Mouse (Mus musculus): Measurements from ENCODE around the gene Hist1h4n.
"Not testable (repeated sequence)": the region's sequence is repeated elsewhere in the genome, so short reads cannot be mapped to it uniquely, and the experiment has no call there.

The Hist1h4n gene

GRCm38 (mm10) chr13:21831418-21832394, at the start of gene Hist1h4n:
TSS of gene Hist1h4n (minus strand) at chr13:21832196.
- not testable (repeated sequence) for DNase-seq (ENCODE audit: low spot score in 2 of 2)

GRCm38 (mm10) chr13:21880735-21881134, 48.7 kb upstream of the Hist1h4n start:
- DNase-seq (ENCODE audit: low spot score in 2 of 2) = no peak

DNA sequence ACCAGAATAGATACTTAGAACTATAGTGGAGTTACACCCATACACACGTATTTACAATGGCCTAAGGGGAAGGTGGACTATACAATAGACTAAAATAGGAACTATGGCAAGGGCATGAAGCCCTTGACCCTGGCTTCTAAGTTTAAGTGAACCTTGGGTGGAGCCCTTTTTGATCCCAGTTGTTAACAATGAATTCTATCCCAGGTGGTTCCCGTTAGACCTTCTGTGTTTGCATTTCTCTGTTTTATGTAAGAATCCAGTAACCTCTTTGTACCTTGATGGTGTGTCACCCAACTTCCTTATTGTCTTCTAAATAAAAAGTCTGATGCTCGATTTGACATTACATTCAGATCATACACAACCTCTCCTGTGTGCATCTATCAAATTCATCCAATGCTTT, 33.5 kb upstream of the Hist1h4n start:
- DNase-seq (ENCODE audit: low spot score in 2 of 2) = not testable (repeated sequence)

DNA sequence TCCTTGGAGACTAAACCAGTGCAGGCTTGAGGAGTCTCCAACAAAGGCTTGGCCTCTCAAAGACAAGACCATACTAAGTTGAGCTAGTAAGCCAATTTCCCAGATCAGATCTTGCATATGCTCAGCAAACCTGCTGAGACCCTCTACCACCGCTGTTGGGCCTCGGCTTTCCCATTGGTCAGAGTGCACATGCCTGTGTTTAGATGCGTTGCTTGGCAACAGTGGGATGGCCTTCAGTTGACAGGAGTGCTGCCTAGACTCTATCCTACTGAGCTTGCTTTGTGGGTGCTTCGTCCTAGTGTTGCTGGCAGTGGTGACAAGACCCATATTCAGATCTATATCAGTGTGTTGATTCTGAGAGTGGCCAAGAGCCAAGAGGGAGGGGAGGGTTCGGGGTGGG, 29.6 kb upstream of the Hist1h4n start:
- DNase-seq (ENCODE audit: low spot score in 2 of 2) = no peak

DNA sequence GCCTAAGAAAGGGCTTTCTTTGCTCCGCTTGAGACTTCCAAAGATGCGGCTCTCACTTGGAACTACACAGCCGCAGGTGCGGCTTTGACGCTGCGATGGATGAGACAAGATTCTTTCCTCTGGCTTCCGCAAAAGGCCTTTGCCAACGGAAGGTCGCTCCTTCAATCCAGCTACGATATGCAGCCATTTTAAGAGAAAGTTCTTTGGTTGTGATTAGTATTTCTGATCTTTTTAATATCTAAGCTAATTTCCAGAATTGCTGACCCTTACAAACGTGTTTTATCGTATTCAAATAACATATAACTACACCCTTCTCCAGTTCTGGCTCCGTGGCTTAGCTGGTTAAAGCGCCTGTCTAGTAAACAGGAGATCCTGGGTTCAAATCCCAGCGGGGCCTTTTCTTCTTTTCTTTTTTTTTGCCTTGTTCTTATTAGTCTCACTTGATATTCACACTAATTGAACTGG, 23.7 kb upstream of the Hist1h4n start:
- peak in 1 of 2 experiments; percentile 22 for DNase-seq (ENCODE audit: low spot score in 2 of 2)

- peak; percentile 27 to 51 for DNase-seq (ENCODE audit: low spot score in 2 of 2)
Observed at GRCm38 (mm10) chr13:21855146-21855545, 23.1 kb upstream of the Hist1h4n start.

DNA sequence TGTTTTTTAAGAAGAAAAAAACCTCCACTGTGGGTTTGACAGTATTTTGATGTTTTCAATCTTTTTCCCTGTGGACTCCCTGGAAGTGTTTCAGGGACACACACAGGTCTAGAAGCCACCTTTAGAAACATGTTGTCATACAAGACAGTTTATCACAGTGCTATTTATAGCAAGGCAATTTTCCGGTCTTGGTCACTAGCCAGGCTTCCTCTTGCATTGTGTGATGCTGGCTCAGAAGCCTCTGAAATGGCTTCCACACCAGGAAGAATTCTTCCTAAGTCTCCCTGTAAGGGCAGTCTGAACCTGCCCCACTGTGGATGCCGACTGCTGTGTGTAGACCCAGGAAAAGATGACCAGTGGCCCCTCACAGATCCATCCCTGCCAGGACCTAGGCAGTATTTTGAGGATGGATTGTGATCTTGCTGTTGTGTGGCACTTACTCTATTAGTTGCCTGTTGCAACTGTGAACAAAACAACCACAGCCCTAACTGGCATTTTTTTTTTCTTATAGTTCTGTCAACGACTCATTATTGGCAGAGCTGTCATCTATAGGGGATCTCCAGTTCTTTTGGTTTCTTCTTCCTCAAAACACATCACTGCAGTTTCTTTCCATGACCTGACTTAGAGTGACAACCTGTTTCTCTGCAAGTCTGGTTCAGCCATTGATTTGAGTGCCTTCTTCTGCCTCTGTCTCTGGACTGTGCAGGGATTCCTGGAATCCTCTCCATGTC, 20.4 kb upstream of the Hist1h4n start:
- DNase-seq (ENCODE audit: low spot score in 2 of 2) = no peak

DNA sequence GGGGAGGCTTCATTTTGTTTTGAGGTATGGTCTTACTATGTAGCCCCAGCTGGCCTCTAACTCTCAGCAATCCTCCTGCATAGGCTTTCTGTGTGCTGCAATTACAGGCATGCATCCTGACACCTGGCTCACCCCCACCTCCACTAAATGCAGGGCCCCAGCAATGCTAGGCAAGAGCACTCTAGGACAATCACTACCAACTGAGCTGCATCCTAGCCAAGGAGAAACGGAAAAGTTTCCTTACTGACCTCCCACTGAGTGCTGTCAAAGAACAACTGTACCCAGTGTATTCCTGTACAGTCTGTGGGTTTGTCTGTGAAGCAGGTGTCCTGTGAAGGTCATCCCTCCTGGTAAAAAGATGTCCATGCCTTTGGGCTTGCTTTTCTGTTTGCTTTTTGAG, 18.7 kb upstream of the Hist1h4n start:
- DNase-seq (ENCODE audit: low spot score in 2 of 2) = not testable (repeated sequence)

GRCm38 (mm10) chr13:21847883-21848282, 15.9 kb upstream of the Hist1h4n start:
- DNase-seq (ENCODE audit: low spot score in 2 of 2) = no peak

DNA sequence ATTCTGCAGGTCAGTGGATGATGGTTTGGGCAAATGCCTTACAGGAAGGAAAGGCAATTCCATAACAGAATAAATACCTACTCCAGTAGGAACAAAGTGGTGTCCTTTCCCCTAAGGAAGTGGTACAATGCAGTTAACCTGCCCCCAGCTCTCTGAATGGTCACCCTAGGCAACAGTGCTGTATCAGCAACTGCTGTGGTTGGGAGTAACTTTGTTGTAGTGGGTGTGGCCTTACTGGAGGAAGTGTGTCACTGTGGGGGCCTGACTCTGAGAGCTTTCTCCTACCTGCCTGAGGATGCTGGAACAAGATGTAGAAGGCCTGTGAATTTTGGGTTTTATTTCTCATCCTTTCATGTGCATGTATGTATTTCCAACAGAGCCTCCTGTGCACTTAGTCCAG, 14.4 kb upstream of the Hist1h4n start:
- DNase-seq (ENCODE audit: low spot score in 2 of 2) = not testable (repeated sequence)

DNA sequence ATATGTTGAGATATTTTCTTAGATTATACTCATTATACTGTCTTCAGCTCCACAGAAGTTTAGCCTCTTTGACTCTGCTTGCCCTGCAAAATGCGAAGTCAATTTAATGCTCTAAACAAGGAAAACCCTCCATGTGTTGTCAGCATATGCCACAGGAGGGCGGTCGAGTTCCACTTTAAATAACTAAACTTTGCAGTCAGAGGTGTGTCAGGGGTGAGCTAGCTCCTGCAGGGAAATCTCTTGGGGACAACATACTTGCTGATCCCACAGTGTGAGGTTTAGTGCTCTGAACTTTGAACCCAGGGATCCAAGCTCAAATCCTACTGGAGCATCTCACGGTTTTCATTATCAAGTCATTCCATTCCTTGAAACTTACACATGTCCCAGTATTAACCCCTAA, 8.5 kb upstream of the Hist1h4n start:
- DNase-seq (ENCODE audit: low spot score in 2 of 2) = not testable (repeated sequence)

- not testable (repeated sequence) for DNase-seq (ENCODE audit: low spot score in 2 of 2)
Observed at GRCm38 (mm10) chr13:21833461-21833860, 1.5 kb upstream of the Hist1h4n start, which contains the start of the genes Hist1h2ap and Hist1h2br. TSS of gene Hist1h2ap (minus strand) at chr13:21833507. TSS of gene Hist1h2br (plus strand) at chr13:21833743.

GRCm38 (mm10) chr13:21830344-21830743, 1.7 kb downstream of the Hist1h4n start:
- no peak for DNase-seq (ENCODE audit: low spot score in 2 of 2)

GRCm38 (mm10) chr13:21828511-21828910, 3.5 kb downstream of the Hist1h4n start:
- no peak for DNase-seq (ENCODE audit: low spot score in 2 of 2)

DNA sequence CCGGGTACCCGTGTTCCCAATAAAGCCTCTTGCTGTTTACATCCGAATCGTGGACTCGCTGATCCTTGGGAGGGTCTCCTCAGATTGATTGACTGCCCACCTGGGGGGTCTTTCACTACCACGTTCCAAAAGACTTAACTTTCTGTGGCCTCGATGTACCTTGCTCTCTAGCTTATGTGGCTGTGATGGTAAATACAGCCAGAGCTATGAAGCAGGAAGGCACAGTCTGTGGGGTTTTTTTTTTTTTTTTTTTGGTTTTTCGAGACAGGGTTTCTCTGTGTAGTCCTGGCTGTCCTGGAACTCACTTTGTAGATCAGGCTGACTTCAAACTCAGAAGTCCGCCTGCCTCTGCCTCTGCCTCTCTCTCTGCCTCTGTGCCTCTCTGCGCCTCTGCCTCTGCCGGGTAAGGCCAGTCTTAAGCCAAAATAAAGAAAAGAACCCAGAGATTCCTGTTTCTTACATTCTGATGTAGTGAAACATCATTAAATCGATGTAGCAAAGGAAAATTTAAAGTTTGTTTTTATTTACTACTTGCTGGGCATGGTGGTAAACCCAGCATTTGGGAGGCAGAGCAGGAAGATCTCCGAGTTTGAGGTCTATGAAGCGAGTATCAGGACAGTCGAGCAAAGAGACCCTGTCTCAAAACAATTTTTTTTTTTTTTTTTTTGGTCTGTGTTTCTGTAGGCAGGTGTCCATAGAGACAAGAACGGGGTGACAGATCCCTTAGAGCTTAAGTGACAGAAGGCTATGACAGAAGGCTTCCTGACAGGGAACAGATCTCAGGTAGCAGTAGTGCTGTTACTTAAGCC, 11.7 kb downstream of the Hist1h4n start:
- DNase-seq (ENCODE audit: low spot score in 2 of 2) = not testable (repeated sequence)

DNA sequence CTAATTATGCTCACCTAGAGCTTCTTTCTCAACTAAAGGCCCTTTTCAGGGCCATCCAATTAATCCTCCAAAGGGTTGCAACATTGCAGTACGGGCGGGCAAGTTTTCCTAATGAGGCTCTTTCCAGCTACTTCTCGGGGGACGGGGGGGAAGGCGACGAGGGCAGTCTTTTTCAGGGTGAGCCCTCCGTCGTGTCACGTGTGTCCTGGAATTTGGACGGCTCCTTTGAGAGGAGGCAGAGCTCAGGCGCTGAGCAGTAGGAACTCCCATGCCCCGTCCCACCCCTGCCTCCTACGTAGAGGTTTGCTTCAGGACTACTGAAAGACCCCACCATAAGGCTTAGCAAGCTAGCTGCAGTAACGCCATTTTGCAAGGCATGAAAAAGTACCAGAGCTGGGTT, 19.9 kb downstream of the Hist1h4n start:
- DNase-seq (ENCODE audit: low spot score in 2 of 2) = not testable (repeated sequence)

DNA sequence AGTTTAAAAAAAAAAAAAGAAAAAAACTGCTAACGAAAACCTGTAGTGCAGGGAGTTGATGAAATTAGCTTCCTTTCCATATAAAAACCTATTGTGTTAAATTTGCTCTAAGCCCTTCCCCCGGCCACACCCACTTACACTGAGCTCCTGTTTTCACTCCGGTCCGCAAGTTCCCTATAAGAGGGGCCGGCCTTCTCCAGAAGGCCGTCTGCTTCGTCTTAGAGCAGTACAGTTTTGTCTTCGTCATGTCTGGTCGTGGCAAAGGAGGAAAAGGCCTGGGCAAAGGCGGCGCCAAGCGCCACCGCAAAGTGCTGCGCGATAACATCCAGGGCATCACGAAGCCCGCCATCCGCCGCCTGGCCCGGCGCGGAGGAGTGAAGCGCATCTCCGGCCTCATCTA, 20.5 kb downstream of the Hist1h4n start, which contains the start of gene Hist1h4m:
Hist1h4m (plus strand) TSS at position 208 of the 400 bp plus-strand sequence.
- not testable (repeated sequence) for DNase-seq (ENCODE audit: low spot score in 2 of 2)

DNA sequence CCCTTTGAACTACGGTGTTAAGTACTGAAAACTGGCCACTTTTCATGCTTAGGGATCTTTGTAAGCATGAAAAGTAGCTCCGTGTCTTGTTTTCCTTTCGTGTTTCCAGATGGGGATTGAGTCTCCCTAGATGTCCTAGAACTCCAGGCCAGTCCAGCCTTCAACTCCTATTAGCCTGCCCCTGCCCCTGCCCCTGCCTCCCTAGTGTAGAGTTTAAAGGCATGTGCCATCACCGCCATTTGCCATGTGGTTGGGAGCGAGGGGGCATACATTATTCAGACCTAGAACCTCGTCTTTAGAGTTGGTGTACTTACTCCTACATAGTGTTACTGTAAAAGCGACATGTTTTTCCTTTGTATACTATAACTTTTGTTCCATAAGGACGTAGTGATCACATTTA, 20.9 kb downstream of the Hist1h4n start:
- DNase-seq (ENCODE audit: low spot score in 2 of 2) = not testable (repeated sequence)

DNA sequence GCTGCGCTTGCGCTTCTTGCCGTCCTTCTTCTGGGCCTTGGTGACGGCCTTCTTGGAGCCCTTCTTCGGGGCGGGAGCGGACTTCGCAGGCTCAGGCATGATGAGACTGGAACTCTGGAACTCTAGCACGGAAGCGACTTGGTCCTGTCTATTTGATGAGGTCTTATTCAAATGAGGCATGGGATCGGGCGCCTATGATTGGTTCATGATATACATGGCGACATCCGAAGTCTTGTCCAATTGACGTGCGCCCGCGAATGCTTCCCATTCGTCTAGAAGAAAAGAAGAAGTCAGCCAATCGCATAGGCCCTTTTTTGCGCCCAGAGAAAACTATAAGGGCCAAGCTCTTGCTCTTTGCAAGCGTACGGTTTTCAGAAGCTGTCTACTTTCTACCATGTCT, 21.9 kb downstream of the Hist1h4n start, which contains the start of the genes Hist1h2bq and Hist1h2ao:
Hist1h2bq (minus strand) TSS at position 125 of the 400 bp plus-strand sequence.
Hist1h2ao (plus strand) TSS at position 393 of the 400 bp plus-strand sequence.
- not testable (repeated sequence) for DNase-seq (ENCODE audit: low spot score in 2 of 2)

DNA sequence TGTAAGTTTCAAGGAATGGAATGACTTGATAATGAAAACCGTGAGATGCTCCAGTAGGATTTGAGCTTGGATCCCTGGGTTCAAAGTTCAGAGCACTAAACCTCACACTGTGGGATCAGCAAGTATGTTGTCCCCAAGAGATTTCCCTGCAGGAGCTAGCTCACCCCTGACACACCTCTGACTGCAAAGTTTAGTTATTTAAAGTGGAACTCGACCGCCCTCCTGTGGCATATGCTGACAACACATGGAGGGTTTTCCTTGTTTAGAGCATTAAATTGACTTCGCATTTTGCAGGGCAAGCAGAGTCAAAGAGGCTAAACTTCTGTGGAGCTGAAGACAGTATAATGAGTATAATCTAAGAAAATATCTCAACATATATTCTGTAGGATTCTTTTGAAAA, 28.9 kb downstream of the Hist1h4n start:
- DNase-seq (ENCODE audit: low spot score in 2 of 2) = not testable (repeated sequence)

DNA sequence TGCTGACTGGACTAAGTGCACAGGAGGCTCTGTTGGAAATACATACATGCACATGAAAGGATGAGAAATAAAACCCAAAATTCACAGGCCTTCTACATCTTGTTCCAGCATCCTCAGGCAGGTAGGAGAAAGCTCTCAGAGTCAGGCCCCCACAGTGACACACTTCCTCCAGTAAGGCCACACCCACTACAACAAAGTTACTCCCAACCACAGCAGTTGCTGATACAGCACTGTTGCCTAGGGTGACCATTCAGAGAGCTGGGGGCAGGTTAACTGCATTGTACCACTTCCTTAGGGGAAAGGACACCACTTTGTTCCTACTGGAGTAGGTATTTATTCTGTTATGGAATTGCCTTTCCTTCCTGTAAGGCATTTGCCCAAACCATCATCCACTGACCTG, 34.8 kb downstream of the Hist1h4n start:
- not testable (repeated sequence) for DNase-seq (ENCODE audit: low spot score in 2 of 2)
